Mouse (Mus musculus) megakaryocyte, embryonic 14.5 days (primary cell): ENCODE results near the gene Stxbp3. TPM values are rescaled to one million over a fixed set of nuclear protein-coding genes. Genes with fewer than 3 reads are reported as not detected.

ENCODE experiments used
- H3K27me3 ChIP-seq: replicated peaks from 2 replicates; pipeline ENCODE3; 2012; ENCODE audit warnings: inconsistent platforms
- H3K36me3 ChIP-seq: replicated peaks from 2 replicates; pipeline ENCODE3; 2012; ENCODE audit warnings: low read length, inconsistent platforms, mixed read lengths
- H3K4me1 ChIP-seq: 2 replicates; pipeline ENCODE4 v1.6.1; 2012; ENCODE audit warnings: inconsistent platforms
- H3K4me3 ChIP-seq: replicated peaks from 2 replicates; pipeline ENCODE3; 2012; ENCODE audit warnings: moderate library complexity, mild to moderate bottlenecking, inconsistent platforms
- H3K9me3 ChIP-seq: 2 replicates; pipeline ENCODE4 v1.6.1; 2012; ENCODE audit warnings: inconsistent platforms
- FLI1 ChIP-seq: IDR thresholded peaks from 2 replicates; pipeline ENCODE4 v1.6.1; 2012; ENCODE audit warnings: low read length, inconsistent platforms, mixed read lengths
- GATA1 ChIP-seq: IDR thresholded peaks from 3 replicates; pipeline ENCODE4 v1.6.1; 2012; ENCODE audit warnings: mixed read lengths, low read length, inconsistent platforms, borderline replicate concordance
- polyA plus RNA-seq: library from polyadenylated mRNA; stranded (reverse); fragments of >175 nt; gene quantifications from 2 replicates; pipeline ENCODE4 v1.2.3, GENCODE M21; 2012; ENCODE audit warnings: low replicate concordance; ENCODE audit not compliant: insufficient read depth

Stxbp3 gene
- polyA plus RNA-seq, 1 experiment: 9.1 TPM

- peaks cover 4% of the 10 kb centered on the region; the same call in 1 of the 2 replicates for H3K9me3 ChIP-seq
- peaks cover 48% of the 10 kb centered on the region for H3K4me1 ChIP-seq
- TF ChIP-seq FLI1 (no peak), GATA1 (no peak)
- H3K4me3 ChIP-seq: no peak overlapping the region
- H3K27me3 ChIP-seq: no peaks in the 10 kb centered on the region
- no peaks in the 10 kb centered on the region for H3K36me3 ChIP-seq
Observed at GRCm38 (mm10) chr3:108857124-108857470, 16.8 kb upstream of the Stxbp3 start.

GRCm38 (mm10) chr3:108856386-108857123 is 16.2 kb upstream of the Stxbp3 start:
- H3K27me3 ChIP-seq: no peaks in the 10 kb centered on the region
- peaks cover 53% of the 10 kb centered on the region for H3K4me1 ChIP-seq
- H3K36me3 ChIP-seq: no peaks in the 10 kb centered on the region
- TF ChIP-seq GATA1 (no peak), FLI1 (no peak)
- peaks cover 4% of the 10 kb centered on the region; the same call in 1 of the 2 replicates for H3K9me3 ChIP-seq
- H3K4me3 ChIP-seq: no peak overlapping the region

GRCm38 (mm10) chr3:108855864-108856263 is 15.5 kb upstream of the Stxbp3 start:
- H3K4me1 ChIP-seq: peaks cover 59% of the 10 kb centered on the region
- H3K36me3 ChIP-seq: no peaks in the 10 kb centered on the region
- H3K27me3 ChIP-seq: no peaks in the 10 kb centered on the region
- TF ChIP-seq GATA1: no peak
- H3K4me3 ChIP-seq: peak overlapping the region; percentile 55
- peaks cover 4% of the 10 kb centered on the region; the same call in 1 of the 2 replicates for H3K9me3 ChIP-seq

GRCm38 (mm10) chr3:108855371-108855770 is 15.0 kb upstream of the Stxbp3 start:
- Histone ChIP-seq H3K4me3 (no peak overlapping the region), H3K4me1 (peaks cover 60% of the 10 kb centered on the region), H3K36me3 (no peaks in the 10 kb centered on the region), H3K9me3 (peaks cover 4% of the 10 kb centered on the region; the same call in 1 of the 2 replicates), H3K27me3 (no peaks in the 10 kb centered on the region)
- no peak for TF ChIP-seq FLI1
- no peak for TF ChIP-seq GATA1

GRCm38 (mm10) chr3:108853266-108853665 is 12.9 kb upstream of the Stxbp3 start:
- no peak for TF ChIP-seq GATA1
- no peak for TF ChIP-seq FLI1
- Histone ChIP-seq H3K27me3 (peaks cover 3% of the 10 kb centered on the region), H3K9me3 (no peaks in the 10 kb centered on the region), H3K4me1 (peaks cover 65% of the 10 kb centered on the region), H3K36me3 (no peaks in the 10 kb centered on the region), H3K4me3 (no peak overlapping the region)

GRCm38 (mm10) chr3:108851996-108852697 is 11.8 kb upstream of the Stxbp3 start:
- Histone ChIP-seq H3K4me3 (no peak overlapping the region), H3K36me3 (no peaks in the 10 kb centered on the region), H3K9me3 (no peaks in the 10 kb centered on the region), H3K4me1 (peaks cover 66% of the 10 kb centered on the region), H3K27me3 (peaks cover 3% of the 10 kb centered on the region)
- TF ChIP-seq FLI1 (no peak), GATA1 (no peak)

GRCm38 (mm10) chr3:108851554-108851953 is 11.2 kb upstream of the Stxbp3 start:
- no peaks in the 10 kb centered on the region for H3K9me3 ChIP-seq
- H3K4me1 ChIP-seq: peaks cover 62% of the 10 kb centered on the region
- TF ChIP-seq GATA1: no peak
- no peak for TF ChIP-seq FLI1
- H3K27me3 ChIP-seq: peaks cover 3% of the 10 kb centered on the region
- H3K4me3 ChIP-seq: no peak overlapping the region
- no peaks in the 10 kb centered on the region for H3K36me3 ChIP-seq

GRCm38 (mm10) chr3:108851075-108851474 is 10.7 kb upstream of the Stxbp3 start:
- H3K27me3 ChIP-seq: peaks cover 3% of the 10 kb centered on the region
- H3K4me1 ChIP-seq: peaks cover 62% of the 10 kb centered on the region
- H3K9me3 ChIP-seq: no peaks in the 10 kb centered on the region
- TF ChIP-seq GATA1 (no peak), FLI1 (no peak)
- H3K36me3 ChIP-seq: no peaks in the 10 kb centered on the region
- H3K4me3 ChIP-seq: no peak overlapping the region

GRCm38 (mm10) chr3:108850506-108850905 is 10.2 kb upstream of the Stxbp3 start:
- TF ChIP-seq GATA1 (no peak), FLI1 (no peak)
- Histone ChIP-seq H3K4me1 (peaks cover 62% of the 10 kb centered on the region), H3K36me3 (no peaks in the 10 kb centered on the region), H3K4me3 (no peak overlapping the region), H3K27me3 (peaks cover 3% of the 10 kb centered on the region), H3K9me3 (no peaks in the 10 kb centered on the region)

GRCm38 (mm10) chr3:108846616-108847015 is 6.3 kb upstream of the Stxbp3 start:
- Histone ChIP-seq H3K36me3 (no peaks in the 10 kb centered on the region), H3K4me1 (peaks cover 66% of the 10 kb centered on the region), H3K4me3 (no peak overlapping the region), H3K9me3 (no peaks in the 10 kb centered on the region), H3K27me3 (peaks cover 3% of the 10 kb centered on the region)
- TF ChIP-seq FLI1 (no peak), GATA1 (no peak)
